Mouse (Mus musculus): Measurements from ENCODE around the gene Tead4.

DNA sequence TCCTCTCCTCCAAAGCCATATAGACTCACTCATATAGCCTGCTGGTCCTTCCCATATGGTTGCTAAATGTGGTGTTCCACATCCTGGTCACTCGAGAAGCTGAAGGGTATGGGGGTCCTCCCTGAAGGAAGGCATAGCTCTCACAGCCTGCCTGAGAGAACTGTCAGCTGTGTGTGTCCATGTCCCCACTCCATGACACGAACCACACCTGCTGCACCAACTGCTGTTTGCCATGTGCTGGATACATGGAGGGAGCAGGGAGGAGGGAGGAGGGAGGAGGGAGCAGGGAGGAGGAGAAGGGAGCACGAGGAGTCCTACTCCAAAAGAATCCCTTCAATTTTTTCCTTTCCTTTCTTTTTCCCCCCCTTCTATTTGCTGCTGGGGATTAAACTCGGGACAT, 30.8 kb downstream of the Tead4 start:
- TF ChIP-seq POLR2A (IDR thresholded peaks at IDR 0.05; ENCODE audit: insufficient read depth, low read depth, low read length): no peak
- TF ChIP-seq CTCF (IDR thresholded peaks at IDR 0.05; ENCODE audit: insufficient read depth, low read depth, low read length): no peak
